Mouse (Mus musculus) kidney, adult 2 months (tissue): ENCODE data around the gene Caln1. TPM values are rescaled to one million over a fixed set of nuclear protein-coding genes. Genes with fewer than 3 reads are reported as not detected.

Experiments used
- DNase-seq: peaks from one replicate; pipeline ENCODE4 v3.0.0; 2021
- H3K27ac ChIP-seq: fragments of 200-500 bp; 2 replicates; pipeline ENCODE4 v1.5.1; 2012; ENCODE audit warnings: low read depth, low read length, control low read depth, inconsistent platforms; ENCODE audit not compliant: insufficient read depth
- H3K27me3 ChIP-seq: fragments of 200-500 bp; replicated peaks from 2 replicates; pipeline ENCODE4 v1.6.1; 2012; ENCODE audit warnings: mild to moderate bottlenecking, moderate library complexity, low read length, inconsistent platforms; ENCODE audit not compliant: control insufficient read depth, insufficient read depth
- H3K36me3 ChIP-seq: fragments of 200-500 bp; 2 replicates; pipeline ENCODE4 v1.6.1; 2012; ENCODE audit warnings: mild to moderate bottlenecking, moderate library complexity, low read length, inconsistent platforms; ENCODE audit not compliant: control insufficient read depth, insufficient read depth
- H3K4me1 ChIP-seq: fragments of 200-500 bp; 2 replicates; pipeline ENCODE4 v1.6.1; 2011; ENCODE audit warnings: low read length; ENCODE audit not compliant: control insufficient read depth, insufficient read depth
- H3K4me3 ChIP-seq: fragments of 200-500 bp; 2 replicates; pipeline ENCODE4 v1.5.1; 2011; ENCODE audit warnings: mild to moderate bottlenecking, low read depth, low read length, control low read depth; ENCODE audit not compliant: insufficient read depth
- CTCF ChIP-seq: fragments of 200-500 bp; conservative IDR thresholded peaks from 2 replicates; pipeline ENCODE4 v1.5.1; 2011; ENCODE audit warnings: low read depth, mild to moderate bottlenecking, control low read depth, low read length, moderate library complexity, mixed read lengths; ENCODE audit not compliant: insufficient read depth, insufficient read length
- POLR2A ChIP-seq: fragments of 200-500 bp; IDR thresholded peaks from one replicate; pipeline ENCODE4 v1.6.1; 2011; ENCODE audit warnings: low read depth, low read length, control low read depth
- WGBS: fragments of 180-500 bp; shearing (Covaris S2); methylation state at CpG from one replicate; pipeline ENCODE4 v1.1.7; 2018; 5-methylcytosine and 5-hydroxymethylcytosine counted together
- polyA plus RNA-seq: library from polyadenylated mRNA; depleted of rRNA; stranded (reverse); fragments of >200 nt; gene quantifications from 2 replicates; pipeline ENCODE4 v1.2.3, GENCODE M21; 2012

Caln1 gene
- polyA plus RNA-seq, 1 experiment = 0.02 TPM

DNA sequence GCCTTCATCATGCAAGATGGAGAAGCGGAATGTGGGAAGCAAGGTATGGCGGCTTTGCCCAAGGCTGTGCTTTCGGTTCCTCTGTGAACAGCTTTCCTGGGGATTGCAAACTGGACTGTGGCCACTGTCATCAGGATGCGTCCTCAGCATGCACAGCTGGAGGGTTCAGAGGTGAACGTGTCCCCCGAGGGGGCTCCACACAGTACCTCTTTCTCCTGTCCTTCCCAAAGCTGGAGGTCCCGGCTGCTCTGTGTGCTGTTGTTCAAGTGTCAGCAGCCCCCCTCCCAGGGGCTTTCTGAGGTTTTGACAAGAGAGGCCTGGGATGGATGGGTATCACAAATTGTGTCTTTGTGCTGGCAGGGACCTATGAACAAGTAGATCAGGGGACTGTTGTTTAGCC is 17.2 kb downstream of the Caln1 start:
- H3K4me1 ChIP-seq = no peaks in the 10 kb centered on the region
- DNase-seq = no peak
- no peak overlapping the region for H3K27ac ChIP-seq
- 79% methylated on average over 7 of the region's 7 CpGs for WGBS
- TF ChIP-seq CTCF (no peak), POLR2A (no peak)
- no peaks in the 10 kb centered on the region for H3K27me3 ChIP-seq
- H3K4me3 ChIP-seq = no peak overlapping the region
- no peaks in the 10 kb centered on the region for H3K36me3 ChIP-seq

DNA sequence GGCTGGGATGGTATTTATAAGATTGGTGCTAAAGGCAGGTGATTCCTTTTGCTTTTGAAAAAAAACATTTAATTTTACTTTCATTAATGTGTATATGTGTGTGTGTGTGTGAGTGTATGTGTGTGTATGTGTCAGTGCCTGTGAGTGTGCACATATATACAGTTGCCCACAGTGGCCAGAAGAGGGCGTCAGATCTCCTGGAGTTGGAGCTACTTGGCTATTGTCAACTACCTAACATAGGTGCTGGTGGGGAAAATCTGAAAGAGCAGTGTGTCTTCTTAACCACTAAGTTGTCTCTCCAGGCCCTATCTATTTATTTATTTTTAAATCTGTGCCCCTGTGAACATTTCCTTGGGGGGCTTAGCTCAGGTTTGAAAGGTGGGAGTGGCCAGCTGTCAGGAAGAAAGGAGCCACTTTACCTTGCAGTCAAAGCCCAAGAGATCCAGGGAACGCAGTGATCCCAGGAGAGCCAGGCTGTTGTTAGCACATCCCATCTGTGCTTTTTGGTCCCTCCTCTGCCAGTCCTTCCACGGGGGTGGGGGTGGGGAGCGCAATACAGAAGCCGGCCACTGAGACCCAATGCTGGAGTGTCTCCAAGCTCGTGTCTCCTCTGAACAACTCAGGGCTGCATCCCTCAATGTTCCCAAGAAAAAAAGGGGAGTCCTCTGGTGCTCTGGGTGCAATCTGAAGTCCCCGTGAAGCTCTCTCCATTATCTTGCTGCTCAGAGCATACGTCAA is 24.5 kb downstream of the Caln1 start:
- WGBS = 52% methylated on average over 8 of the region's 8 CpGs
- no peaks in the 10 kb centered on the region for H3K27me3 ChIP-seq
- TF ChIP-seq POLR2A = no peak
- no peak for TF ChIP-seq CTCF
- H3K27ac ChIP-seq = no peak overlapping the region
- no peaks in the 10 kb centered on the region for H3K36me3 ChIP-seq
- DNase-seq = no peak
- no peak overlapping the region for H3K4me3 ChIP-seq
- H3K4me1 ChIP-seq = no peaks in the 10 kb centered on the region

DNA sequence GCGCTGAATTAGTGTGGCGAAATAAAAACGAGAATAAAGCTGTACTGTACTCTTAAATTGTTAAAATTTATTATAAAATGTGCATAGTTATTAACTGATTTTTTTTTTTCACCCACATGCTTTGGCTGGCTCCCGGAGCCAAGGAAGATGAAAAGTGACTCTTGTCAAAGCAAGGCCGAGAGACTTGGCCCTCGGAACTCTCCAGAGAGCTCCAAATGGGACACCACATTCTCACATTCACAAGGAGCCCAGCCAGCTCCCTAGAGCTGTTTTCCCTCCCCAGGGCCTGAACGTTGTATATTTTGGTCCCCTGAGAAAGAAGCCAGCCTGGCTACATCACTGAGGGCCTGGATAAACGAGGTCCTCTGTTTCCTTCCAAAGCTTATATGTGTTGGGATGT is 25.1 kb downstream of the Caln1 start:
- Histone ChIP-seq H3K4me1 (no peaks in the 10 kb centered on the region), H3K27me3 (no peaks in the 10 kb centered on the region), H3K4me3 (no peak overlapping the region), H3K36me3 (no peaks in the 10 kb centered on the region), H3K27ac (no peak overlapping the region)
- 63% methylated on average over 8 of the region's 8 CpGs for WGBS
- TF ChIP-seq CTCF = no peak
- DNase-seq = peak; percentile 20

DNA sequence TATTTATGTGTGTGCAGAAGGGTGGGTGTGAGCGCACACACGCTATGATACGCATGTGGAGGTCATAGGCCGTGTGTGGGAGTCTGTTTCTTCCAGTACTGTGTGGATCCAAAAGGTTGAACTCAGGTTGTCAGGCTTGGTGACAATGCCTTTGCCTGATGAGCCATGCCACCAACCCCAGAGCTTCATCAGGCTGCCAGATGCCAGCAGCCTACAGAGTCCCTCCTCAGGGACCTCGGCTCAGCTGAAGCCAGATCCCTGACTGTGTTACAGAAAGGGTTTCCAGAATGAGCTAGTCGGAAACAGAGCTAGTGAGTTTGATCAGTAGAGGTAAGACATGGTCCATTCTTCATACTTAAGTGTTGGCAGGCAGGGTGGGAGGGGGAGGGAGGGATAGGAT is 25.9 kb downstream of the Caln1 start:
- TF ChIP-seq CTCF = no peak
- no peak for TF ChIP-seq POLR2A
- no peak overlapping the region for H3K4me3 ChIP-seq
- H3K36me3 ChIP-seq = no peaks in the 10 kb centered on the region
- H3K27me3 ChIP-seq = no peaks in the 10 kb centered on the region
- no peak for DNase-seq
- WGBS = 31% methylated on average over 6 of the region's 6 CpGs
- H3K27ac ChIP-seq = no peak overlapping the region
- H3K4me1 ChIP-seq = no peaks in the 10 kb centered on the region

DNA sequence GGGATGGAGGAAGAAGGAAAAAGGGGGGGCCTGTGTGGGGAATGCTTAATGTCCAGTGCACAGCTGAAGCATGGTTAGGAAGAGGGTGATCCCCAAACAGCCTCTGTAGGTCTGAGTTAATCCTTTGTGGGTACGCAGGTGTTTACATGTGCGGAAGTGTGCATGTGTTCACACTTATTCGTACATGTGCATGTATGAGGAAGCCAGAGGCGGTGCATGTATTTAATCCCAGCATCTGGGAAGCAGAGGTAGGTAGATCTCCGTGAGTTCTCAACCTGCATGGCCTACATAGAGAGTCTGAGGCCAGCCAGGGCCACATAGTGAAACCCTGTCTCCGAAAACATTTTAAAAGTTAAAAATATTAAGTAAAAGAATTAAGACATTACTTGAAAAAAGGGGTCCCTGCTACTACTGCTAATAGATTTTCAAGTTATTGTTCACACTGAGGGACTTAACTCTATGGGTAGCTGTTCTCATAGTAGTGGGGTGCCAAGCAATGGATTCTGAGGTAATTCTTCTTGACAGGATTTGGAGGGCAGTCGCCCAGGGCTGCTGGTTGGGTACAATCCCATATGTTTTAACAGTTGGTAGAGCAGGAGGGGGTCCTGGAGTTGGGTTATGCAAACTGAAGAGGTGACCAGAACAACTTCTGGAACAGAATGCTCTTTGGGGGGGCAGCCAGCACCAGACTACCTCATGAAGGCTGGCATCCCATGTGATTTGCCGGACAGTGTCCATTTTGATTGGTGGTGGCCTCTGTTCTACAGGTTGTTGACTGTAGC is 31.1 kb downstream of the Caln1 start:
- Histone ChIP-seq H3K27me3 (no peaks in the 10 kb centered on the region), H3K4me3 (no peak overlapping the region), H3K4me1 (no peaks in the 10 kb centered on the region), H3K27ac (no peak overlapping the region), H3K36me3 (no peaks in the 10 kb centered on the region)
- WGBS = 91% methylated on average over 8 of the region's 8 CpGs
- no peak for TF ChIP-seq CTCF
- no peak for DNase-seq

DNA sequence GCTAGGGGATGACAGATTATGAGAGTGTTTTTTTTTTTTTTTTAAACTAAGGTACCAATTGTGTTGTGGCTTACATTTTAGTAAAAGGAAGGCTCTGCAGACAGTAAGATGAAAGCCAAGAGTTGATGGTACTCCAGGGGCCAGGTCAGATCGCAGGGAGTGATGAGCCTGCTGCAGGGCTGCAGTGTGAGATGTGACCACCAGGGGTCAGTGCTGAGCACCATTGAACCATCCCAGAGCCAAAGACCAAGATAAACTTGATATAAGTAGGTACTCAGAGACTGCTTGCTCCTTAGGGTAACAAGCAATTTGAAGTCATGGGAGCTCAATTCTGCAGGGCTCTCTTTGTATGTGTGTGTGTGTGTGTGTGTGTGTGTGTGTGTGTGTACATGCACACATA is 35.9 kb downstream of the Caln1 start:
- 20% methylated on average over 1 of the region's 1 CpGs for WGBS
- H3K27me3 ChIP-seq = no peaks in the 10 kb centered on the region
- H3K4me3 ChIP-seq = no peak overlapping the region
- H3K4me1 ChIP-seq = no peaks in the 10 kb centered on the region
- no peaks in the 10 kb centered on the region for H3K36me3 ChIP-seq
- no peak overlapping the region for H3K27ac ChIP-seq
- no peak for TF ChIP-seq POLR2A
- peak; percentile 88 for TF ChIP-seq CTCF
- peak; percentile 40 for DNase-seq

DNA sequence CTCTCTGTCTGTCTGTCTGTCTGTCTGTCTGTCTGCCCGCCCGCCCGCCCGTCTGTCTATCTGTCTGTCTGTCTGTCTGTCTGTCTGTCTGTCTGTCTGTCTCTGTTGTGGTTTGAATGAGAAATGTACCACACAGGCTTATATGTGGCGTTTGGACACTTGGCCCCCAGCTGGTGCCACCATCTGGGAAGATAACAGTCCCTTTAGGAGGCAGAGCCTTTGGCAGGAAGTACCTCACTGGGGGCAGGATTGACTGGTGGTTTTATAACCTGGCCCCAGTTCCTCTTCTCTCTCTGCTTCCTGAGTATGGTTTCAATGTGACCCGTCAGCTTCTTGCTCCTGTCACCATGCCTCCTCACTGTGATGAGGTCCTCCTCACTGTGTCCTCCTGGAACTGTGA is 40.5 kb downstream of the Caln1 start:
- H3K27me3 ChIP-seq = no peaks in the 10 kb centered on the region
- no peaks in the 10 kb centered on the region for H3K4me1 ChIP-seq
- H3K36me3 ChIP-seq = no peaks in the 10 kb centered on the region
- TF ChIP-seq CTCF = no peak
- no peak for TF ChIP-seq POLR2A
- no peak for DNase-seq
- 91% methylated on average over 6 of the region's 6 CpGs for whole genome bisulfite sequencing
- H3K27ac ChIP-seq = no peak overlapping the region
- no peak overlapping the region for H3K4me3 ChIP-seq
